Mouse (Mus musculus) brain, embryonic 14.5 days (tissue): ENCODE data around the gene Qrfpr.

Experiments
- CTCF ChIP-seq: fragments of 200-500 bp; IDR thresholded peaks from 2 replicates; pipeline ENCODE4 v1.5.1; 2012; ENCODE audit warnings: inconsistent platforms, mild to moderate bottlenecking, moderate library complexity, borderline replicate concordance; ENCODE audit not compliant: insufficient read depth, insufficient read length; ENCODE audit errors: extremely low read depth
- POLR2A ChIP-seq: fragments of 200-500 bp; IDR thresholded peaks from 2 replicates; pipeline ENCODE4 v1.6.1; 2012; ENCODE audit warnings: mild to moderate bottlenecking, inconsistent platforms, borderline replicate concordance; ENCODE audit not compliant: poor library complexity, insufficient read depth, insufficient read length, severe bottlenecking; ENCODE audit errors: extremely low read depth

- TF ChIP-seq CTCF: no peak; the same call in 1 of the 2 replicates
- TF ChIP-seq POLR2A: no peak
These were observed 12.1 kb downstream of the Qrfpr start for GRCm38 (mm10) chr3:36209776-36210555.
